Mouse (Mus musculus): Measurements from ENCODE around the gene Fastk.

DNA sequence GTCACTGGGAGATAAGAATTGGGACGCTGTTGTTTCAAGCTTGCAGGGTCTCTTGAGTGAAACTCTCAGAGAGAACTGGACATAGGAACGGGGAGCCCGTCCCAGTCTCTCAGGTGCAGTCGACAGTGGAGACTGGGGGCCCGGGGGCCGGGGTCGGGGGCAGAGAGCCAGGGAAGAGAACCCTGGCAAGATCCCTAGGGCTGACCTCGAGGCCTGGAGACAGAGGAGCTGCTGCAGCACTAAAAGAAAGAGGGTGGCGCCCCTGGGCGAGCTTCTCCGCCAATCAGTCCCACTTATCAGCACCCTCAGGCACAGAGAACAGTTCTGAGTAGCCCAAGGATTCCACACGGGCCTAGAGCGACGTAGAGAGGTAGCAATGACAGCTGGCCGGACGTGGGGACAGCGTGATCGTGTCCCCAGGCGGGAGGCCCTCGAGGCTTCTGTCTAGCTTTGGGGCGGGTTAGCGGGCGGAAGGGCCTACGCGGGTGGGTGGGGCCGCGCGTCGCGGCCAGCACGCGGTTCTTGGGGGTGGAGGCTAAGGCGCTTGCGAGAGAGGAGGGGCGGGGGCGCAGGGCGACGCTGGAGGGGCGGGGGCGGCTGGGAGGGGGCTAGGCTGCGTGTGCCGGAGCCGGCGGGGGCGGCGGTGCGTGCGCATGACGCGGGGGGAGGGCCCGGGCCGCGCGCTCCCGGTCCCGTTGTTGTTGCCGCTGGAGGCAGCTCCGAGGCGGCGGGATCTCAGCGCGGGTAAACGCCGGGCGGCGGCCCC lies 6.4 kb upstream of the Fastk start:
- TF ChIP-seq CTCF (IDR thresholded peaks at IDR 0.05; ENCODE audit: low read depth), result no peak
- TF ChIP-seq EP300 (IDR thresholded peaks at IDR 0.05; ENCODE audit: low read depth), result no peak

All from heart, postnatal 0 days (tissue).